Mouse (Mus musculus) neural tube, embryonic 12.5 days (tissue): ENCODE data around the gene Poc1b. TPM values are rescaled to one million over a fixed set of nuclear protein-coding genes. Genes with fewer than 3 reads are reported as not detected.
A peak's percentile ranks its signal among the peaks of the same experiment; 100 is the strongest.

Experiments used
- ATAC-seq: fragments of 200-750 bp; cut with Nextera tagmentation; 2 replicates; pipeline ENCODE4 v1.8.0; 2017; ENCODE audit warnings: low read depth, mild to moderate bottlenecking, moderate TSS enrichment, moderate library complexity; ENCODE audit not compliant: low FRiP score
- H3K27ac ChIP-seq: fragments of 300-500 bp; sonication (generic); 2 replicates; pipeline ENCODE4 v1.5.1; 2016
- H3K27me3 ChIP-seq: fragments of 300-500 bp; sonication (generic); replicated peaks from 2 replicates; pipeline ENCODE4 v1.6.1; 2016; ENCODE audit warnings: mild to moderate bottlenecking
- H3K36me3 ChIP-seq: fragments of 300-500 bp; sonication (generic); 2 replicates; pipeline ENCODE4 v1.6.1; 2016; ENCODE audit warnings: mild to moderate bottlenecking
- H3K4me1 ChIP-seq: fragments of 300-500 bp; sonication (generic); 2 replicates; pipeline ENCODE4 v1.6.1; 2016
- H3K4me2 ChIP-seq: fragments of 300-500 bp; sonication (generic); replicated peaks from 2 replicates; pipeline ENCODE4 v1.6.1; 2016; ENCODE audit warnings: mild to moderate bottlenecking
- H3K4me3 ChIP-seq: fragments of 300-500 bp; sonication (generic); 2 replicates; pipeline ENCODE4 v1.5.1; 2016
- H3K9ac ChIP-seq: fragments of 300-500 bp; sonication (generic); 2 replicates; pipeline ENCODE4 v1.6.1; 2016; ENCODE audit warnings: mild to moderate bottlenecking
- H3K9me3 ChIP-seq: fragments of 300-500 bp; sonication (generic); 2 replicates; pipeline ENCODE4 v1.6.1; 2016; ENCODE audit warnings: mild to moderate bottlenecking
- WGBS: fragments of 180-500 bp; shearing (Covaris S2); methylation state at CpG from one replicate; pipeline ENCODE4 v1.1.7; 2016; 5-methylcytosine and 5-hydroxymethylcytosine counted together
- polyA plus RNA-seq: library from polyadenylated mRNA; unstranded; fragments of >200 nt; fragmentation: Nextera tagmentation; extraction: Ambion mirVana; gene quantifications from 2 replicates; pipeline ENCODE4 v1.2.1, GENCODE M21; 2016

The Poc1b gene
- polyA plus RNA-seq, 1 experiment from 2014 or later, result 21.9 TPM

GRCm38 (mm10) chr10:99089906-99090305, 16.9 kb upstream of the Poc1b start:
- 84% methylated on average over 6 of the region's 6 CpGs for WGBS
- H3K4me2 ChIP-seq, result no peak overlapping the region
- ATAC-seq, result no peak
- no peaks in the 10 kb centered on the region for H3K36me3 ChIP-seq
- H3K27ac ChIP-seq, result no peak overlapping the region
- H3K4me3 ChIP-seq, result no peak overlapping the region
- no peaks in the 10 kb centered on the region for H3K4me1 ChIP-seq
- H3K27me3 ChIP-seq, result no peaks in the 10 kb centered on the region
- no peak overlapping the region for H3K9ac ChIP-seq
- H3K9me3 ChIP-seq, result no peaks in the 10 kb centered on the region

GRCm38 (mm10) chr10:99093364-99093763, 13.5 kb upstream of the Poc1b start:
- ATAC-seq, result no peak
- Histone ChIP-seq H3K36me3 (no peaks in the 10 kb centered on the region), H3K4me1 (no peaks in the 10 kb centered on the region), H3K4me3 (no peak overlapping the region), H3K27me3 (no peaks in the 10 kb centered on the region), H3K9ac (no peak overlapping the region), H3K9me3 (no peaks in the 10 kb centered on the region), H3K4me2 (no peak overlapping the region), H3K27ac (no peak overlapping the region)
- WGBS, result 84% methylated on average over 2 of the region's 2 CpGs

- no peak for ATAC-seq
- H3K4me1 ChIP-seq, result no peaks in the 10 kb centered on the region
- no peak overlapping the region for H3K4me2 ChIP-seq
- WGBS, result 84% methylated on average over 2 of the region's 2 CpGs
- no peaks in the 10 kb centered on the region for H3K27me3 ChIP-seq
- no peaks in the 10 kb centered on the region for H3K36me3 ChIP-seq
- no peak overlapping the region for H3K9ac ChIP-seq
- no peaks in the 10 kb centered on the region for H3K9me3 ChIP-seq
- H3K4me3 ChIP-seq, result no peak overlapping the region
- H3K27ac ChIP-seq, result no peak overlapping the region
Observed at GRCm38 (mm10) chr10:99095114-99095513, 11.7 kb upstream of the Poc1b start.

- Histone ChIP-seq H3K36me3 (no peaks in the 10 kb centered on the region), H3K9ac (no peak overlapping the region), H3K4me3 (no peak overlapping the region), H3K9me3 (no peaks in the 10 kb centered on the region), H3K27ac (no peak overlapping the region), H3K4me2 (no peak overlapping the region), H3K27me3 (no peaks in the 10 kb centered on the region), H3K4me1 (no peaks in the 10 kb centered on the region)
- WGBS, result 80% methylated on average over 10 of the region's 10 CpGs
- no peak for ATAC-seq
Observed at GRCm38 (mm10) chr10:99097374-99097773, 9.5 kb upstream of the Poc1b start.

GRCm38 (mm10) chr10:99105522-99105921, 1.3 kb upstream of the Poc1b start:
- Histone ChIP-seq H3K27me3 (no peaks in the 10 kb centered on the region), H3K4me1 (peaks cover 12% of the 10 kb centered on the region), H3K27ac (no peak overlapping the region), H3K9me3 (no peaks in the 10 kb centered on the region), H3K4me2 (peak overlapping the region; percentile 70; the same call in 1 of the 2 replicates), H3K4me3 (no peak overlapping the region), H3K9ac (no peak overlapping the region), H3K36me3 (peaks cover 13% of the 10 kb centered on the region)
- 87% methylated on average over 3 of the region's 3 CpGs for WGBS
- ATAC-seq, result no peak

GRCm38 (mm10) chr10:99106311-99106702, 529 bp upstream of the Poc1b start:
- no peaks in the 10 kb centered on the region for H3K9me3 ChIP-seq
- peak overlapping the region; percentile 70 for H3K4me2 ChIP-seq
- ATAC-seq, result no peak; the same call in 1 of the 2 replicates
- peak overlapping the region; percentile 89; the same call in 1 of the 2 replicates for H3K9ac ChIP-seq
- H3K36me3 ChIP-seq, result peaks cover 19% of the 10 kb centered on the region
- H3K27me3 ChIP-seq, result no peaks in the 10 kb centered on the region
- no peak overlapping the region for H3K27ac ChIP-seq
- H3K4me3 ChIP-seq, result peak overlapping the region; percentile 94
- H3K4me1 ChIP-seq, result peaks cover 12% of the 10 kb centered on the region
- 35% methylated on average over 8 of the region's 8 CpGs for WGBS

- Histone ChIP-seq H3K4me3 (peak within 1 kb of the TSS; percentile 94), H3K27me3 (no peaks in the 10 kb centered on the region), H3K27ac (peak within 1 kb of the TSS; percentile 74), H3K9me3 (no peaks in the 10 kb centered on the region), H3K4me1 (peaks cover 12% of the 10 kb centered on the region), H3K9ac (peak within 1 kb of the TSS; percentile 89), H3K4me2 (peak within 1 kb of the TSS; percentile 70), H3K36me3 (peaks cover 21% of the 10 kb centered on the region)
- peak; percentile 79 for ATAC-seq
- WGBS, result under 1% methylated on average over 22 of the region's 22 CpGs
Observed at GRCm38 (mm10) chr10:99107964-99108363, 1.1 kb downstream of the Poc1b start, which contains the start of gene Galnt4. TSS of gene Galnt4 (plus strand) at chr10:99108159.

GRCm38 (mm10) chr10:99108431-99108982, 1.7 kb downstream of the Poc1b start:
- Histone ChIP-seq H3K4me3 (peak overlapping the region; percentile 94), H3K9me3 (no peaks in the 10 kb centered on the region), H3K4me1 (peaks cover 12% of the 10 kb centered on the region), H3K27ac (no peak overlapping the region), H3K4me2 (peak overlapping the region; percentile 70), H3K36me3 (peaks cover 21% of the 10 kb centered on the region), H3K27me3 (no peaks in the 10 kb centered on the region), H3K9ac (peak overlapping the region; percentile 89)
- ATAC-seq, result no peak
- 37% methylated on average over 12 of the region's 12 CpGs for WGBS

GRCm38 (mm10) chr10:99113533-99113932, 6.7 kb downstream of the Poc1b start:
- Histone ChIP-seq H3K4me1 (peaks cover 7% of the 10 kb centered on the region), H3K9me3 (no peaks in the 10 kb centered on the region), H3K27ac (no peak overlapping the region), H3K4me2 (no peak overlapping the region), H3K27me3 (no peaks in the 10 kb centered on the region), H3K36me3 (peaks cover 21% of the 10 kb centered on the region), H3K9ac (no peak overlapping the region), H3K4me3 (no peak overlapping the region)
- 45% methylated on average over 3 of the region's 3 CpGs for WGBS
- no peak for ATAC-seq

GRCm38 (mm10) chr10:99114295-99114694, 7.5 kb downstream of the Poc1b start:
- no peaks in the 10 kb centered on the region for H3K9me3 ChIP-seq
- H3K27me3 ChIP-seq, result no peaks in the 10 kb centered on the region
- no peak overlapping the region for H3K4me2 ChIP-seq
- H3K4me3 ChIP-seq, result no peak overlapping the region
- H3K27ac ChIP-seq, result no peak overlapping the region
- 77% methylated on average over 8 of the region's 8 CpGs for WGBS
- no peak overlapping the region for H3K9ac ChIP-seq
- peaks cover 19% of the 10 kb centered on the region for H3K36me3 ChIP-seq
- H3K4me1 ChIP-seq, result peaks cover 3% of the 10 kb centered on the region; the same call in 1 of the 2 replicates
- no peak for ATAC-seq

- no peak for ATAC-seq
- H3K9me3 ChIP-seq, result no peaks in the 10 kb centered on the region
- H3K27ac ChIP-seq, result no peak overlapping the region
- H3K9ac ChIP-seq, result no peak overlapping the region
- H3K36me3 ChIP-seq, result peaks cover 9% of the 10 kb centered on the region; the same call in 1 of the 2 replicates
- no peaks in the 10 kb centered on the region for H3K27me3 ChIP-seq
- WGBS, result 52% methylated on average over 18 of the region's 18 CpGs
- H3K4me3 ChIP-seq, result no peak overlapping the region
- H3K4me1 ChIP-seq, result peaks cover 3% of the 10 kb centered on the region; the same call in 1 of the 2 replicates
- 0 out of 2 replicates have a peak overlapping the region, but pooled peaks have one; percentile 7 for H3K4me2 ChIP-seq
Observed at GRCm38 (mm10) chr10:99115471-99116236, 8.8 kb downstream of the Poc1b start.

- no peak for ATAC-seq
- Histone ChIP-seq H3K4me2 (0 out of 2 replicates have a peak overlapping the region, but pooled peaks have one; percentile 7), H3K9ac (no peak overlapping the region), H3K4me1 (peaks cover 3% of the 10 kb centered on the region; the same call in 1 of the 2 replicates), H3K27me3 (no peaks in the 10 kb centered on the region), H3K9me3 (no peaks in the 10 kb centered on the region), H3K4me3 (no peak overlapping the region), H3K27ac (no peak overlapping the region), H3K36me3 (peaks cover 3% of the 10 kb centered on the region; the same call in 1 of the 2 replicates)
- WGBS, result 66% methylated on average over 8 of the region's 8 CpGs
Observed at GRCm38 (mm10) chr10:99116237-99116632, 9.4 kb downstream of the Poc1b start.
